Mouse (Mus musculus) brain, adult 10 weeks (tissue): ENCODE data around the gene Gm49336. TPM values are rescaled to one million over a fixed set of nuclear protein-coding genes. Genes with fewer than 3 reads are reported as not detected.

Experiments
- polyA plus RNA-seq: library from polyadenylated mRNA; stranded (reverse); fragments of 350-450 nt; fragmentation: Illumina TruSeq; extraction: RNeasy Lipid Tissue Mini Kit (QIAGEN cat#74804); gene quantifications from one replicate; pipeline ENCODE4 v1.2.3, GENCODE M21; 2015; ENCODE audit warnings: low read depth, low replicate concordance

Gene Gm49336
- 62.5 TPM for polyA plus RNA-seq

GRCm38 (mm10) chr14:60251281-60252003, at the start of gene Gm49336, which contains the start of gene Nupl1:
Gene Gm49336 (minus strand): TSS chr14:60251507.
Gene Nupl1 (minus strand): TSS chr14:60251431.

GRCm38 (mm10) chr14:60264990-60265876, 13.9 kb upstream of the Gm49336 start, which contains the start of gene Mtmr6:
Gene Mtmr6 (plus strand): TSS chr14:60265228.

GRCm38 (mm10) chr14:60196884-60197283, 54.4 kb downstream of the Gm49336 start, which contains the start of gene Atp8a2:
Gene Atp8a2 (minus strand): TSS chr14:60197179.

Other genes with a start within 250 kb of the Gm49336 start
- 17.3 TPM for gene Atp8a2, start 54.3 kb downstream of the Gm49336 start, polyA plus RNA-seq
- not detected for gene Nupl1, start 76 bp downstream of the Gm49336 start, polyA plus RNA-seq
- gene Mtmr6, start 13.7 kb upstream of the Gm49336 start, polyA plus RNA-seq = 142 TPM
- gene Amer2, start 121.8 kb upstream of the Gm49336 start, polyA plus RNA-seq = 20.9 TPM